Comparison of ENCODE assay signal across 26 mouse cellular contexts in the genomic region with DNA sequence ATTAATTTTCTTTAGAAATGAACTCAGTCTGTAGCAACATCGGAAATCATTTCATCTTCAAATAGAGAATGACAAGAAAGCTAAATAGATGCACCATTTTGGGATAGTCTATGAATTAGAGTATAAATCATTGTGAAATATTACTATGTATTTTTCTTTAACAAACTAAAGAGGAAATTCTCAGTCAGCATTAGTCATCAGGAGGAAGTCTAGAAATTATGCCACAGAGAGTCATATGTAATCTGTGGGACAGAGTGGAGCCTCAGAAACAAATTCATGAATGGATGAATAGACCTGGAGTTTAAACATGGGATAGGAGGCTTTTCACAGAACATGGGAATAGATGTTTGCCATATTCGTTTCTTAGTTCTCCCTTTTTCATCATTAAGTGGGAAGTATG.
A peak's percentile ranks its signal among the peaks of the same experiment; 100 is the strongest.
DNase-seq lines count a peak whose midpoint lies in the region; ATAC-seq and TF ChIP-seq lines count a peak whose summit lies in the region.
"Had no signal": no experiment of that assay in that cellular context is flagged by ENCODE, and none has a peak within 500 bp of the region (broad histone marks: within the 10 kb centered on the region; RNA-seq: fewer than 3 reads in every experiment).

No protein-coding gene starts in this region.

- TF ChIP-seq EP300 in liver, postnatal 0 days (IDR thresholded peaks at IDR 0.05; ENCODE audit: low read depth), result no peak

- H3K27me3 ChIP-seq in C2C12 (ENCODE audit: control insufficient read depth, insufficient read depth, insufficient read length), result no peaks in the 10 kb centered on the region
- H3K27me3 ChIP-seq in liver, postnatal 0 days (ENCODE audit: insufficient read depth, low read length), result no peaks in the 10 kb centered on the region
- H3K27me3 ChIP-seq in neural tube, embryonic 15.5 days (replicated peaks), result no peaks in the 10 kb centered on the region
- H3K27me3 ChIP-seq: forebrain, embryonic 13.5 days; heart, embryonic 13.5 days had no signal

- no peak overlapping the region for H3K9ac ChIP-seq in liver, postnatal 0 days (replicated peaks)
- H3K9ac ChIP-seq in neural tube, embryonic 15.5 days (replicated peaks), result no peak overlapping the region
- H3K9ac ChIP-seq: forebrain, embryonic 13.5 days; heart, embryonic 13.5 days; hindbrain, embryonic 14.5 days had no signal

- peak; percentile 69 for DNase-seq in 3T3-L1 (ENCODE audit: low read depth, low spot score)
- no peak for DNase-seq in liver, postnatal 0 days
- no peak for DNase-seq in cerebellum, adult 9-10 months
- DNase-seq: adrenal gland, adult 2 months; adrenal gland, postnatal 14 days; cerebellum, adult 11-12 months; cerebellum, adult 8-10 months; cerebellum, postnatal 14 days; gastrocnemius, postnatal 14 days; heart, adult 18-20 months; heart, postnatal 14 days; heart, postnatal 4 days had no signal

- TF ChIP-seq CTCF in C2C12 (IDR thresholded peaks at IDR 0.05; ENCODE audit: control insufficient read depth, insufficient read depth, insufficient read length), result no peak
- TF ChIP-seq CTCF in liver, postnatal 0 days (IDR thresholded peaks at IDR 0.05; ENCODE audit: low read depth), result no peak

- no peaks in the 10 kb centered on the region for H3K4me1 ChIP-seq in liver, postnatal 0 days (ENCODE audit: insufficient read depth)
- no peaks in the 10 kb centered on the region for H3K4me1 ChIP-seq in neural tube, embryonic 15.5 days
- H3K4me1 ChIP-seq: forebrain, embryonic 10.5 days; forebrain, embryonic 13.5 days; heart, embryonic 10.5 days; heart, embryonic 13.5 days had no signal

- H3ac ChIP-seq in C2C12 (ENCODE audit: control insufficient read depth, insufficient read length, low read depth), result no peak overlapping the region

- ATAC-seq in granulocyte monocyte progenitor cell, adult 5-6 weeks (replicated peaks; ENCODE audit: poor library complexity, severe bottlenecking), result peak; percentile 63
- ATAC-seq in megakaryocyte progenitor cell, adult 5-6 weeks (replicated peaks; ENCODE audit: poor library complexity), result 0 out of 2 replicates have a peak, but pooled peaks have one; percentile 23
- ATAC-seq in liver, postnatal 0 days, result no peak
- no peak for ATAC-seq in neural tube, embryonic 15.5 days (ENCODE audit: low FRiP score)
- ATAC-seq: forebrain, embryonic 13.5 days; forebrain, embryonic 16.5 days; hindbrain, postnatal 0 days; inflammation-experienced regulatory T-cells, adult 6 months; intestine, embryonic 16.5 days had no signal

- no peak overlapping the region for H3K4me2 ChIP-seq in liver, postnatal 0 days (ENCODE audit: low read depth, low read length)
- no peak overlapping the region for H3K4me2 ChIP-seq in neural tube, embryonic 15.5 days
- H3K4me2 ChIP-seq: forebrain, embryonic 13.5 days; heart, embryonic 13.5 days; hindbrain, embryonic 14.5 days had no signal

- no peaks in the 10 kb centered on the region for H3K9me3 ChIP-seq in liver, postnatal 0 days (ENCODE audit: low read length)
- no peaks in the 10 kb centered on the region for H3K9me3 ChIP-seq in neural tube, embryonic 15.5 days (replicated peaks)
- H3K9me3 ChIP-seq: forebrain, embryonic 10.5 days; forebrain, embryonic 13.5 days; G1E had no signal

- H3K36me3 ChIP-seq in C2C12 (ENCODE audit: control insufficient read depth, insufficient read depth), result no peaks in the 10 kb centered on the region
- no peaks in the 10 kb centered on the region for H3K36me3 ChIP-seq in liver, postnatal 0 days (replicated peaks; ENCODE audit: insufficient read depth, low read length)
- no peaks in the 10 kb centered on the region for H3K36me3 ChIP-seq in neural tube, embryonic 15.5 days
- H3K36me3 ChIP-seq: forebrain, embryonic 10.5 days; G1E; heart, embryonic 10.5 days; heart, embryonic 13.5 days had no signal

- no peaks in the 10 kb centered on the region for H3K79me2 ChIP-seq in C2C12 (ENCODE audit: control insufficient read depth, insufficient read depth)

- no peak overlapping the region for H3K27ac ChIP-seq in liver, postnatal 0 days (ENCODE audit: low read depth)
- H3K27ac ChIP-seq in neural tube, embryonic 15.5 days (replicated peaks), result no peak overlapping the region
- H3K27ac ChIP-seq: forebrain, embryonic 10.5 days; forebrain, embryonic 13.5 days; heart, embryonic 10.5 days; heart, embryonic 13.5 days; hindbrain, embryonic 14.5 days; hindbrain, postnatal 0 days had no signal

- WGBS in liver, postnatal 0 days (ENCODE audit: insufficient replicate concordance), result 71% methylated on average over 2 of the region's 2 CpGs
- WGBS in neural tube, embryonic 15.5 days, result 92% methylated on average over 2 of the region's 2 CpGs

- H3K4me3 ChIP-seq in C2C12 (ENCODE audit: insufficient read depth, poor library complexity, severe bottlenecking), result no peak overlapping the region
- H3K4me3 ChIP-seq in liver, postnatal 0 days (ENCODE audit: low read depth, low read length), result no peak overlapping the region
- H3K4me3 ChIP-seq in neural tube, embryonic 15.5 days (replicated peaks), result no peak overlapping the region
- H3K4me3 ChIP-seq: forebrain, embryonic 10.5 days; forebrain, embryonic 13.5 days; heart, embryonic 10.5 days; heart, embryonic 13.5 days had no signal

- H3K79me3 ChIP-seq in C2C12 (ENCODE audit: low read depth), result no peaks in the 10 kb centered on the region

TF ChIP-seq in C2C12, 6 proteins besides CTCF, POLR2A, EP300 and RAD21:
- TF ChIP-seq FOSL1 (IDR thresholded peaks at IDR 0.05; ENCODE audit: insufficient read depth, low read length, poor library complexity, severe bottlenecking) (peak; percentile 79), MAX (IDR thresholded peaks at IDR 0.05) (no peak), MYOG (IDR thresholded peaks at IDR 0.05; ENCODE audit: control insufficient read depth, extremely low read depth, insufficient read length) (no peak), USF1 (IDR thresholded peaks at IDR 0.05; ENCODE audit: low read depth) (no peak), CEBPB (IDR thresholded peaks at IDR 0.05; ENCODE audit: low read depth) (no peak), MYOD1 (IDR thresholded peaks at IDR 0.05; ENCODE audit: control insufficient read depth, insufficient read length, low read depth) (no peak)

Comparison
In these comparisons a context has a peak if more than half of its experiments do, and no peak if none do; other contexts are left out.
1. ATAC-seq: peak in granulocyte monocyte progenitor cell, adult 5-6 weeks (single experiment) and megakaryocyte progenitor cell, adult 5-6 weeks (single experiment); none in liver, postnatal 0 days (single experiment) and neural tube, embryonic 15.5 days (single experiment).